Mouse (Mus musculus): ENCODE data around the gene Tshz2. TPM values are rescaled to one million over a fixed set of nuclear protein-coding genes. Genes with fewer than 3 reads are reported as not detected.

The Tshz2 gene
- total RNA-seq, 2 experiments from 2014 or later, result 17.8 to 18.3 TPM

GRCm38 (mm10) chr2:169962231-169962600, 329.4 kb downstream of the Tshz2 start:
- intact Hi-C loops (cut with DNase I; ENCODE audit: low total_unique reads), result no loop called here
- DNase-seq, result no peak

- no peak for DNase-seq
- intact Hi-C loops (cut with DNase I; ENCODE audit: low total_unique reads), result no loop called here
Measured at GRCm38 (mm10) chr2:169962776-169963175, 330.0 kb downstream of the Tshz2 start.

GRCm38 (mm10) chr2:169970481-169970880, 337.7 kb downstream of the Tshz2 start:
- intact Hi-C loops (cut with DNase I; ENCODE audit: low total_unique reads), result no loop called here
- no peak for DNase-seq

GRCm38 (mm10) chr2:169982925-169983324, 350.1 kb downstream of the Tshz2 start:
- intact Hi-C loops (cut with DNase I; ENCODE audit: low total_unique reads), result no loop called here
- DNase-seq, result no peak

GRCm38 (mm10) chr2:169987186-169987585, 354.4 kb downstream of the Tshz2 start:
- intact Hi-C loops (cut with DNase I; ENCODE audit: low total_unique reads), result no loop called here
- DNase-seq, result peak; percentile 31

GRCm38 (mm10) chr2:169989186-169989585, 356.4 kb downstream of the Tshz2 start:
- no peak for DNase-seq
- intact Hi-C loops (cut with DNase I; ENCODE audit: low total_unique reads), result no loop called here

GRCm38 (mm10) chr2:169990991-169991390, 358.2 kb downstream of the Tshz2 start:
- intact Hi-C loops (cut with DNase I; ENCODE audit: low total_unique reads), result no loop called here
- DNase-seq, result no peak

- no peak for DNase-seq
- intact Hi-C loops (cut with DNase I; ENCODE audit: low total_unique reads), result no loop called here
Measured at GRCm38 (mm10) chr2:169995987-169996386, 363.2 kb downstream of the Tshz2 start.

GRCm38 (mm10) chr2:169996501-169997237, 363.9 kb downstream of the Tshz2 start:
- intact Hi-C loops (cut with DNase I; ENCODE audit: low total_unique reads), result no loop called here
- DNase-seq, result no peak

GRCm38 (mm10) chr2:169997276-169998049, 364.6 kb downstream of the Tshz2 start:
- DNase-seq, result no peak
- intact Hi-C loops (cut with DNase I; ENCODE audit: low total_unique reads), result no loop called here

GRCm38 (mm10) chr2:169998878-169999337, 366.1 kb downstream of the Tshz2 start:
- intact Hi-C loops (cut with DNase I; ENCODE audit: low total_unique reads), result no loop called here
- DNase-seq, result no peak

- peak; percentile 69 for DNase-seq
- intact Hi-C loops (cut with DNase I; ENCODE audit: low total_unique reads), result no loop called here
Measured at GRCm38 (mm10) chr2:170002594-170003504, 370.0 kb downstream of the Tshz2 start.

GRCm38 (mm10) chr2:170003666-170004065, 370.9 kb downstream of the Tshz2 start:
- DNase-seq, result no peak
- intact Hi-C loops (cut with DNase I; ENCODE audit: low total_unique reads), result no loop called here

- DNase-seq, result peak; percentile 14
- intact Hi-C loops (cut with DNase I; ENCODE audit: low total_unique reads), result no loop called here
Measured at GRCm38 (mm10) chr2:170006829-170007228, 374.0 kb downstream of the Tshz2 start.

- intact Hi-C loops (cut with DNase I; ENCODE audit: low total_unique reads), result no loop called here
- DNase-seq, result no peak
Measured at GRCm38 (mm10) chr2:170007426-170007958, 374.7 kb downstream of the Tshz2 start.

GRCm38 (mm10) chr2:170009729-170010128, 376.9 kb downstream of the Tshz2 start:
- intact Hi-C loops (cut with DNase I; ENCODE audit: low total_unique reads), result no loop called here
- no peak for DNase-seq

- DNase-seq, result no peak
- intact Hi-C loops (cut with DNase I; ENCODE audit: low total_unique reads), result no loop called here
Measured at GRCm38 (mm10) chr2:170011858-170012257, 379.0 kb downstream of the Tshz2 start.

- DNase-seq, result no peak
Measured at GRCm38 (mm10) chr2:170017302-170017701, 384.5 kb downstream of the Tshz2 start.

GRCm38 (mm10) chr2:170017926-170018325, 385.1 kb downstream of the Tshz2 start:
- intact Hi-C loops (cut with DNase I; ENCODE audit: low total_unique reads), result no loop called here
- no peak for DNase-seq

More at GRCm38 (mm10) chr2:170017302-170017701, 384.5 kb downstream of the Tshz2 start:
- intact Hi-C loops (cut with DNase I; ENCODE audit: low total_unique reads), result no loop called here

GRCm38 (mm10) chr2:170022953-170023352, 390.1 kb downstream of the Tshz2 start:
- intact Hi-C loops (cut with DNase I; ENCODE audit: low total_unique reads), result no loop called here
- no peak for DNase-seq
